Mouse (Mus musculus): Measurements from ENCODE around the gene Rhbdl3. TPM values are rescaled to one million over a fixed set of nuclear protein-coding genes. Genes with fewer than 3 reads are reported as not detected.

Rhbdl3 gene
- polyA plus RNA-seq, 1 experiment from 2014 or later = 2.1 TPM

- peaks cover 13% of the 10 kb centered on the region; the same call in 1 of the 2 replicates for H3K27me3 ChIP-seq (ENCODE audit: insufficient read depth, low read length)
- H3K4me1 ChIP-seq (replicated peaks; ENCODE audit: insufficient read depth, low read length) = peaks cover 4% of the 10 kb centered on the region; the same call in 1 of the 2 replicates
- no peaks in the 10 kb centered on the region for H3K9me3 ChIP-seq (replicated peaks; ENCODE audit: low read length)
- no peak overlapping the region for H3K27ac ChIP-seq
- H3K4me3 ChIP-seq (replicated peaks; ENCODE audit: low read depth, low read length) = no peak overlapping the region
- no peak for TF ChIP-seq CTCF (IDR thresholded peaks at IDR 0.05; ENCODE audit: low read depth)
- ATAC-seq (replicated peaks; ENCODE audit: low FRiP score, low read depth) = no peak
- no peak overlapping the region for H3K4me2 ChIP-seq (ENCODE audit: low read length)
- no peak for DNase-seq (ENCODE audit: low spot score)
- no peaks in the 10 kb centered on the region for H3K36me3 ChIP-seq (ENCODE audit: insufficient read depth, low read length)
- no peak overlapping the region for H3K9ac ChIP-seq (ENCODE audit: low read depth, low read length)
- 25% methylated on average over 14 of the region's 14 CpGs for WGBS
Measured at GRCm38 (mm10) chr11:80295785-80296184, 4.9 kb upstream of the Rhbdl3 start.

GRCm38 (mm10) chr11:80299513-80300235, 1.0 kb upstream of the Rhbdl3 start:
- H3K9me3 ChIP-seq (replicated peaks; ENCODE audit: low read length) = no peaks in the 10 kb centered on the region
- peaks cover 13% of the 10 kb centered on the region; the same call in 1 of the 2 replicates for H3K4me1 ChIP-seq (replicated peaks; ENCODE audit: insufficient read depth, low read length)
- DNase-seq (ENCODE audit: low spot score) = peak; percentile 54
- H3K4me3 ChIP-seq (replicated peaks; ENCODE audit: low read depth, low read length) = peak overlapping the region; percentile 71; the same call in 1 of the 2 replicates
- peaks cover 13% of the 10 kb centered on the region; the same call in 1 of the 2 replicates for H3K27me3 ChIP-seq (ENCODE audit: insufficient read depth, low read length)
- no peak for ATAC-seq (replicated peaks; ENCODE audit: low FRiP score, low read depth)
- H3K36me3 ChIP-seq (ENCODE audit: insufficient read depth, low read length) = no peaks in the 10 kb centered on the region
- peak overlapping the region; percentile 93 for H3K4me2 ChIP-seq (ENCODE audit: low read length)
- TF ChIP-seq CTCF (IDR thresholded peaks at IDR 0.05; ENCODE audit: low read depth) = no peak
- H3K9ac ChIP-seq (ENCODE audit: low read depth, low read length) = no peak overlapping the region
- H3K27ac ChIP-seq = no peak overlapping the region
- WGBS = 7% methylated on average over 11 of the region's 12 CpGs

DNA sequence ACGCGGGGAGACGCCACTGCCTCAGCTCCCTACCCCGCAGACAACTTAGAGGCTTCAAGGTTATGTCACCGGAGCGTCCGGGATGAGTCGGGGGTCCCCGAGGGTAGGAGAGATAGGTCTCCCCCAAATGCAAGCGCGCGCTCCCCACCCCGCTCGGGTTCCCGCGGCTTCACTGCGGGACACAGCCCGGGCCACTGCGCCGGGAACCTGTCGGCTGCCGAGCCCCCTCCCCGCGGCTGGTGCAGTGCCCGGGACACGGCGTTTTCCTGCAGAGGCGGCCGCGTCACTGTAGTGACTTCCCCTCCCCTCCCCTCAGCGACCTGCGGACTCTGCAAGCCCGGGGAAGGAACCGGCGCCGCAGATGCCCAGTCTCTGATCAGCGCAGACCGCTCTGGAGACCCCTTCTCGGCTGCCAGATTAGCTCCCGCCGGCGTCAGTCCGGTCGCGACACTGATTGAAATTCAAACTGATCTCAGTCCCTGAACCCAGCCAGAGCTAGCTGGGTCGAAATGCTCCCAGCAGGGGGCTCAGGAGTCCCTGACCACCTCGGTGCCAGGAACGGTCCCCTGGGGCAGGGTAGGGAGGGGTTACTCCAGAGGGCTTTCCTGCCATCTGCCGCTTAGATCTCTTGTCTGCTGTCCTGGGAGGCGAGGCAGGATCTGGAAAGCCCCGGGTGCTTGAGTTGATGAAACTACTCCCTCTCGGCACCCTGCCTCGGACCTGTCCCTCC, 769 bp downstream of the Rhbdl3 start:
- Histone ChIP-seq H3K4me2 (ENCODE audit: low read length) (peak overlapping the region; percentile 93), H3K36me3 (ENCODE audit: insufficient read depth, low read length) (no peaks in the 10 kb centered on the region), H3K4me1 (replicated peaks; ENCODE audit: insufficient read depth, low read length) (peaks cover 9% of the 10 kb centered on the region; the same call in 1 of the 2 replicates), H3K27ac (no peak overlapping the region; the same call in 1 of the 2 replicates), H3K9me3 (replicated peaks; ENCODE audit: low read length) (no peaks in the 10 kb centered on the region), H3K9ac (ENCODE audit: low read depth, low read length) (peak overlapping the region; percentile 57), H3K4me3 (replicated peaks; ENCODE audit: low read depth, low read length) (peak overlapping the region; percentile 71), H3K27me3 (ENCODE audit: insufficient read depth, low read length) (peaks cover 9% of the 10 kb centered on the region; the same call in 1 of the 2 replicates)
- ATAC-seq (replicated peaks; ENCODE audit: low FRiP score, low read depth) (0 out of 2 replicates have a peak, but pooled peaks have one; percentile 17), DNase-seq (ENCODE audit: low spot score) (peak; percentile 65)
- under 1% methylated on average over 49 of the region's 53 CpGs for WGBS
- peak; percentile 60 for TF ChIP-seq CTCF (IDR thresholded peaks at IDR 0.05; ENCODE audit: low read depth)

DNA sequence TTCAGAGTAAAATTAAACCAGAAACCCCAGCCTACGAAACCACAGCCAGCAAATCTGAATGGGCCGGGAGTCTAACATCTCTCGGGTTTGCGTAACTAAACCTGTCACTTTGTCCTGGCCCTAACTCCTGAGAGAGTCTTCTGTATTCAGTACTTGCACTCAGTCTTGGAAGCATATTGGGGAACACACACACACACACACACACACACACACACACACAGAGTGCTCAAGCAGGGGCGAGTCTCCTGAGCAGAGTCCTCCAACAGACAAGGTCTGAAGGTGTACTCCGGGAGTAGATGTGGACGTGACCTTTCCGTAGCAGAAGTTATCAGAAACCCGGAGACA, 1.3 kb downstream of the Rhbdl3 start:
- under 1% methylated on average over 9 of the region's 9 CpGs for WGBS
- no peak overlapping the region for H3K9ac ChIP-seq (ENCODE audit: low read depth, low read length)
- no peaks in the 10 kb centered on the region for H3K36me3 ChIP-seq (ENCODE audit: insufficient read depth, low read length)
- peaks cover 9% of the 10 kb centered on the region; the same call in 1 of the 2 replicates for H3K27me3 ChIP-seq (ENCODE audit: insufficient read depth, low read length)
- peak overlapping the region; percentile 93 for H3K4me2 ChIP-seq (ENCODE audit: low read length)
- no peak for DNase-seq (ENCODE audit: low spot score)
- peak overlapping the region; percentile 71 for H3K4me3 ChIP-seq (replicated peaks; ENCODE audit: low read depth, low read length)
- no peaks in the 10 kb centered on the region for H3K9me3 ChIP-seq (replicated peaks; ENCODE audit: low read length)
- TF ChIP-seq CTCF (IDR thresholded peaks at IDR 0.05; ENCODE audit: low read depth) = no peak
- H3K4me1 ChIP-seq (replicated peaks; ENCODE audit: insufficient read depth, low read length) = peaks cover 9% of the 10 kb centered on the region; the same call in 1 of the 2 replicates
- no peak for ATAC-seq (replicated peaks; ENCODE audit: low FRiP score, low read depth)
- H3K27ac ChIP-seq = no peak overlapping the region

DNA sequence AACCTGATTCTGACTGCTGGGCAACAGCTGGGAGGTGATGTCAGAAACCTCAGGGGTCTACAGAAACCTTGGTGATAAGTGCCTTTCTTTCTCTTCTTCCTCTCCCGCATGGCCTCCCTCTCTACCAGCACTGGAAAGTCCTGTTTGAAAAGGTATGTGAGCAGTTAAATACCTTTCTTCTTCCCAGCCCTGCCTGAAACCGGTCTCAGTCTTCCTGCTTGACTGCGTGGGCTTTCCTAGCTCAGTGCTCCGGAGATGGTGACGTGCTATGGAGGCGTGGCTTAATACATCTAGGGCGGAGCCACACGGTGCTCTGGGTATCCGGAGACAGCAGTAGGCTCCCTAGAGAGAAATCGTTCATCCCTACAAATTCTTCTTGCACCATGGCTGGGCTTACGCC, 1.8 kb downstream of the Rhbdl3 start:
- no peaks in the 10 kb centered on the region for H3K9me3 ChIP-seq (replicated peaks; ENCODE audit: low read length)
- WGBS = 2% methylated on average over 11 of the region's 11 CpGs
- peaks cover 9% of the 10 kb centered on the region; the same call in 1 of the 2 replicates for H3K27me3 ChIP-seq (ENCODE audit: insufficient read depth, low read length)
- H3K4me3 ChIP-seq (replicated peaks; ENCODE audit: low read depth, low read length) = peak overlapping the region; percentile 71
- peak; percentile 49 for ATAC-seq (replicated peaks; ENCODE audit: low FRiP score, low read depth)
- peak overlapping the region; percentile 93 for H3K4me2 ChIP-seq (ENCODE audit: low read length)
- H3K4me1 ChIP-seq (replicated peaks; ENCODE audit: insufficient read depth, low read length) = peaks cover 9% of the 10 kb centered on the region; the same call in 1 of the 2 replicates
- no peak overlapping the region for H3K9ac ChIP-seq (ENCODE audit: low read depth, low read length)
- H3K36me3 ChIP-seq (ENCODE audit: insufficient read depth, low read length) = no peaks in the 10 kb centered on the region
- DNase-seq (ENCODE audit: low spot score) = peak; percentile 87
- H3K27ac ChIP-seq = no peak overlapping the region
- no peak for TF ChIP-seq CTCF (IDR thresholded peaks at IDR 0.05; ENCODE audit: low read depth)

- peak; percentile 35; the same call in 1 of the 2 replicates for TF ChIP-seq CTCF (IDR thresholded peaks at IDR 0.05; ENCODE audit: low read depth)
- H3K27ac ChIP-seq = no peak overlapping the region
- H3K36me3 ChIP-seq (ENCODE audit: insufficient read depth, low read length) = no peaks in the 10 kb centered on the region
- H3K4me1 ChIP-seq (replicated peaks; ENCODE audit: insufficient read depth, low read length) = peaks cover 9% of the 10 kb centered on the region; the same call in 1 of the 2 replicates
- ATAC-seq (replicated peaks; ENCODE audit: low FRiP score, low read depth) (no peak), DNase-seq (ENCODE audit: low spot score) (no peak)
- peaks cover 9% of the 10 kb centered on the region; the same call in 1 of the 2 replicates for H3K27me3 ChIP-seq (ENCODE audit: insufficient read depth, low read length)
- H3K4me2 ChIP-seq (ENCODE audit: low read length) = no peak overlapping the region
- H3K4me3 ChIP-seq (replicated peaks; ENCODE audit: low read depth, low read length) = no peak overlapping the region
- 83% methylated on average over 3 of the region's 3 CpGs for WGBS
- H3K9me3 ChIP-seq (replicated peaks; ENCODE audit: low read length) = no peaks in the 10 kb centered on the region
- no peak overlapping the region for H3K9ac ChIP-seq (ENCODE audit: low read depth, low read length)
Measured at GRCm38 (mm10) chr11:80303746-80304145, 3.0 kb downstream of the Rhbdl3 start.
